ENCODE assay signal across 16 mouse cellular contexts in genomic region chr9:110999856-111000255, GRCm38 (mm10). TPM values are rescaled to one million over a fixed set of nuclear protein-coding genes. Genes with fewer than 3 reads are reported as not detected.
DNase-seq lines count a peak whose midpoint lies in the region; ATAC-seq and TF ChIP-seq lines count a peak whose summit lies in the region.
"Had no signal": no experiment of that assay in that cellular context is flagged by ENCODE, and none has a peak within 500 bp of the region (broad histone marks: within the 10 kb centered on the region; RNA-seq: fewer than 3 reads in every experiment).

No protein-coding gene starts in this region.

- no peaks in the 10 kb centered on the region for H3K9me3 ChIP-seq in heart, embryonic 12.5 days (replicated peaks)
- H3K9me3 ChIP-seq in lung, postnatal 0 days (ENCODE audit: low read length) = no peaks in the 10 kb centered on the region

- WGBS in heart, embryonic 12.5 days = 70% methylated on average over 10 of the region's 10 CpGs
- WGBS in lung, postnatal 0 days = 48% methylated on average over 10 of the region's 10 CpGs

- H3K9ac ChIP-seq in heart, embryonic 12.5 days = no peak overlapping the region
- no peak overlapping the region for H3K9ac ChIP-seq in lung, postnatal 0 days (replicated peaks; ENCODE audit: low read depth)
- H3K9ac ChIP-seq: limb, embryonic 12.5 days had no signal

- intact Hi-C loops in heart, postnatal 14 days (cut with DNase I) = loop anchor here (5.0 kb wide), 2 partner anchors 78 to 247 kb away; no protein-coding TSS in a partner anchor

- no peak overlapping the region for H3K27ac ChIP-seq in heart, embryonic 12.5 days (ENCODE audit: poor library complexity, severe bottlenecking)
- H3K27ac ChIP-seq in lung, postnatal 0 days (ENCODE audit: low read length) = peak overlapping the region; percentile 72
- H3K27ac ChIP-seq: layer of hippocampus, adult 2 months; limb, embryonic 12.5 days had no signal

- peak; percentile 55 to 68 for DNase-seq in heart, adult 18-20 months
- peak; percentile 34 for DNase-seq in R1 (ENCODE audit: low read depth, low spot score)
- peak; percentile 20 to 43 for DNase-seq in heart, postnatal 14 days
- peak; percentile 80 for DNase-seq in lung, postnatal 0 days (ENCODE audit: low spot score)
- no peak for DNase-seq in B cell, adult 2 months
- no peak for DNase-seq in testis, postnatal 10 days (ENCODE audit: low spot score)
- no peak for DNase-seq in layer of hippocampus, adult 9-10 months (ENCODE audit: low spot score)
- DNase-seq: spleen, adult 18-20 months; thymus, adult 18-20 months had no signal

- no peak overlapping the region for H3K4me3 ChIP-seq in heart, embryonic 12.5 days
- H3K4me3 ChIP-seq in lung, postnatal 0 days (ENCODE audit: low read depth, low read length) = no peak overlapping the region
- H3K4me3 ChIP-seq: layer of hippocampus, adult 2 months; limb, embryonic 12.5 days had no signal

- H3K4me2 ChIP-seq in heart, embryonic 12.5 days = no peak overlapping the region
- H3K4me2 ChIP-seq in lung, postnatal 0 days (replicated peaks; ENCODE audit: low read depth, low read length) = no peak overlapping the region
- H3K4me2 ChIP-seq: limb, embryonic 12.5 days had no signal

- H3K27me3 ChIP-seq in heart, embryonic 12.5 days (replicated peaks) = no peaks in the 10 kb centered on the region
- H3K27me3 ChIP-seq in lung, postnatal 0 days (replicated peaks; ENCODE audit: insufficient read depth, low read length) = no peaks in the 10 kb centered on the region
- H3K27me3 ChIP-seq: limb, embryonic 12.5 days had no signal

- TF ChIP-seq EP300 in lung, postnatal 0 days (IDR thresholded peaks at IDR 0.05) = peak; percentile 59

- no peak for TF ChIP-seq CTCF in lung, postnatal 0 days (IDR thresholded peaks at IDR 0.05)

- no peaks in the 10 kb centered on the region for H3K36me3 ChIP-seq in heart, embryonic 12.5 days
- H3K36me3 ChIP-seq in lung, postnatal 0 days (ENCODE audit: insufficient read depth, low read length) = no peaks in the 10 kb centered on the region
- H3K36me3 ChIP-seq: limb, embryonic 12.5 days had no signal

- H3K4me1 ChIP-seq in heart, embryonic 12.5 days (replicated peaks) = 0 out of 2 replicates have a peak, but pooled peaks cover 9% of the 10 kb centered on the region
- 0 out of 2 replicates have a peak, but pooled peaks cover 5% of the 10 kb centered on the region for H3K4me1 ChIP-seq in lung, postnatal 0 days (ENCODE audit: insufficient read depth, low read depth, low read length)
- H3K4me1 ChIP-seq: limb, embryonic 12.5 days had no signal

- no peak for ATAC-seq in heart, embryonic 12.5 days (ENCODE audit: insufficient number of reproducible peaks, low FRiP score)
- ATAC-seq in lung, postnatal 0 days = peak; percentile 73
- ATAC-seq: CD4-positive, CD25-positive, alpha-beta regulatory T cell, adult 4 months had no signal

RNA-seq across cellular contexts. Expression of gene Rtp3, which starts 9.5 kb away (rescaled TPM):
- 1 to 10 TPM; 2.9 to 3.8 TPM for total RNA-seq in heart, adult 18-20 months (2021)
- polyA plus RNA-seq in heart, embryonic 12.5 days (2016; fragmentation: Nextera tagmentation; extraction: Ambion mirVana) = 0.09 TPM in 1 of 2 replicates, not detected in the other
- 1 to 10 TPM; 3.0 to 5.2 TPM for total RNA-seq in heart, postnatal 14 days (2021)
- polyA plus RNA-seq in lung, postnatal 0 days (2015; fragmentation: Nextera tagmentation; extraction: Ambion mirVana) = 1.7 and 3.0 TPM in 2 replicates
- total RNA-seq: monocyte, adult 5-6 weeks had no signal
- polyA plus RNA-seq: CD4-positive, CD25-positive, alpha-beta regulatory T cell, adult 4 months; hindbrain, embryonic 11.5 days; limb, embryonic 12.5 days; macrophage had no signal

RNA-seq across cellular contexts. Expression of gene Ltf, which starts 19.2 kb away (rescaled TPM):
- total RNA-seq in heart, adult 18-20 months (2021) = 1 to 10 TPM in 1 of 2 experiments, under 1 TPM in 1; 0.10 to 9.8 TPM
- 0.72 and 1.3 TPM in 2 replicates for polyA plus RNA-seq in heart, embryonic 12.5 days (2016; fragmentation: Nextera tagmentation; extraction: Ambion mirVana)
- 1 to 10 TPM; 1.6 to 1.8 TPM for total RNA-seq in heart, postnatal 14 days (2021)
- polyA plus RNA-seq in lung, postnatal 0 days (2015; fragmentation: Nextera tagmentation; extraction: Ambion mirVana) = 11.3 and 16.1 TPM in 2 replicates
- total RNA-seq: layer of hippocampus, adult 2 months had no signal
- polyA plus RNA-seq: hindbrain, embryonic 11.5 days had no signal

RNA-seq across cellular contexts. Expression of gene Lrrc2, which starts 48.5 kb away (rescaled TPM):
- 100 to 1,000 TPM; 239 to 298 TPM for total RNA-seq in heart, adult 18-20 months (2021)
- 1.3 and 1.5 TPM in 2 replicates for polyA plus RNA-seq in heart, embryonic 12.5 days (2016; fragmentation: Nextera tagmentation; extraction: Ambion mirVana)
- total RNA-seq in heart, postnatal 14 days (2021) = 10 to 100 TPM; 68.5 to 71.5 TPM
- 1.6 and 2.2 TPM in 2 replicates for polyA plus RNA-seq in lung, postnatal 0 days (2015; fragmentation: Nextera tagmentation; extraction: Ambion mirVana)
- total RNA-seq: monocyte, adult 5-6 weeks had no signal
- polyA plus RNA-seq: macrophage had no signal

RNA-seq across cellular contexts. Expression of gene Tdgf1, which starts 53.9 kb away (rescaled TPM):
- total RNA-seq in heart, adult 18-20 months (2021) = not detected
- polyA plus RNA-seq in heart, embryonic 12.5 days (2016; fragmentation: Nextera tagmentation; extraction: Ambion mirVana) = not detected in 2 replicates
- under 1 TPM in 1 of 2 experiments, not detected in 1; 0.10 TPM for total RNA-seq in heart, postnatal 14 days (2021)
- polyA plus RNA-seq in lung, postnatal 0 days (2015; fragmentation: Nextera tagmentation; extraction: Ambion mirVana) = 0.19 and 0.20 TPM in 2 replicates
- total RNA-seq: monocyte, adult 5-6 weeks had no signal
- polyA plus RNA-seq: hindbrain, embryonic 11.5 days; limb, embryonic 12.5 days; macrophage had no signal

RNA-seq across cellular contexts. Expression of gene Ccrl2, which starts 57.5 kb away (rescaled TPM):
- total RNA-seq in heart, adult 18-20 months (2021) = 1 to 10 TPM; 6.3 to 9.1 TPM
- 3.9 and 4.4 TPM in 2 replicates for polyA plus RNA-seq in heart, embryonic 12.5 days (2016; fragmentation: Nextera tagmentation; extraction: Ambion mirVana)
- total RNA-seq in heart, postnatal 14 days (2021) = 10 to 100 TPM in 1 of 2 experiments, 1 to 10 TPM in 1; 9.7 to 10.5 TPM
- polyA plus RNA-seq in lung, postnatal 0 days (2015; fragmentation: Nextera tagmentation; extraction: Ambion mirVana) = 43.5 and 49.0 TPM in 2 replicates

Comparison
In these comparisons a context has a peak if more than half of its experiments do, and no peak if none do; other contexts are left out.
1. DNase-seq: peak in heart, adult 18-20 months (2 of 2), R1 (single experiment), heart, postnatal 14 days (2 of 2) and lung, postnatal 0 days (single experiment); none in B cell, adult 2 months (0 of 2), testis, postnatal 10 days (single experiment) and layer of hippocampus, adult 9-10 months (single experiment).